Mouse (Mus musculus): Measurements from ENCODE around the gene Gtf2h1.

GRCm38 (mm10) chr7:46796779-46797178 is 876 bp downstream of the Gtf2h1 start:
- TF ChIP-seq CTCF (conservative IDR thresholded peaks at IDR 0.05; ENCODE audit: low read length) (no peak), NANOG (IDR thresholded peaks at IDR 0.05; ENCODE audit: borderline replicate concordance, low read length) (no peak), POU5F1 (IDR thresholded peaks at IDR 0.05; ENCODE audit: borderline replicate concordance, low read length) (no peak)
